Mouse (Mus musculus) myocyte (in vitro differentiated cells): ENCODE results near the gene Plcb4.

Experiments used
- CEBPB ChIP-seq: IDR thresholded peaks from 2 replicates; pipeline ENCODE4 v1.6.1; 2011; ENCODE audit warnings: mild to moderate bottlenecking, moderate library complexity; ENCODE audit not compliant: poor library complexity, insufficient read depth, severe bottlenecking
- E2F4 ChIP-seq: IDR thresholded peaks from one replicate; pipeline ENCODE4 v1.6.1; 2011; ENCODE audit warnings: mild to moderate bottlenecking, control low read depth, moderate library complexity; ENCODE audit not compliant: insufficient read depth
- MAX ChIP-seq: IDR thresholded peaks from one replicate; pipeline ENCODE4 v1.6.1; 2011; ENCODE audit warnings: low read depth, mild to moderate bottlenecking, control low read depth
- MYOD1 ChIP-seq, 3 experiments: IDR thresholded peaks; one replicate each; pipeline ENCODE4 v1.6.1; 2011; ENCODE audit warnings: control low read depth in 2 of 3, low read depth in 2 of 3, mild to moderate bottlenecking in 2 of 3, moderate library complexity in 1 of 3; ENCODE audit not compliant: insufficient read length in 2 of 3, control insufficient read depth in 1 of 3
- MYOG ChIP-seq, 3 experiments: IDR thresholded peaks; one replicate each; pipeline ENCODE4 v1.6.1; 2011; ENCODE audit warnings: control low read depth in 2 of 3, low read depth in 2 of 3, mild to moderate bottlenecking in 2 of 3; ENCODE audit not compliant: insufficient read length in 2 of 3, control insufficient read depth in 1 of 3, insufficient read depth in 1 of 3
- POLR2A ChIP-seq: IDR thresholded peaks from one replicate; pipeline ENCODE4 v1.6.1; 2011; ENCODE audit warnings: low read depth, mild to moderate bottlenecking, control low read depth, moderate library complexity; ENCODE audit not compliant: insufficient read length
- POLR2AphosphoS2 ChIP-seq: IDR thresholded peaks from one replicate; pipeline ENCODE4 v1.6.1; 2011; ENCODE audit warnings: low read depth, control low read depth; ENCODE audit not compliant: insufficient read length
- SRF ChIP-seq: IDR thresholded peaks from one replicate; pipeline ENCODE4 v1.6.1; 2011; ENCODE audit warnings: low read depth; ENCODE audit not compliant: control insufficient read depth, insufficient read length
- TCF12 ChIP-seq: IDR thresholded peaks from one replicate; pipeline ENCODE4 v1.6.1; 2011; ENCODE audit warnings: mild to moderate bottlenecking, control low read depth; ENCODE audit not compliant: poor library complexity, insufficient read depth, severe bottlenecking
- TCF3 ChIP-seq: IDR thresholded peaks from one replicate; pipeline ENCODE4 v1.6.1; 2011; ENCODE audit warnings: low read depth, control low read depth; ENCODE audit not compliant: insufficient read length
- USF1 ChIP-seq: IDR thresholded peaks from one replicate; pipeline ENCODE4 v1.6.1; 2011; ENCODE audit warnings: low read depth, mild to moderate bottlenecking, control low read depth, moderate library complexity

DNA sequence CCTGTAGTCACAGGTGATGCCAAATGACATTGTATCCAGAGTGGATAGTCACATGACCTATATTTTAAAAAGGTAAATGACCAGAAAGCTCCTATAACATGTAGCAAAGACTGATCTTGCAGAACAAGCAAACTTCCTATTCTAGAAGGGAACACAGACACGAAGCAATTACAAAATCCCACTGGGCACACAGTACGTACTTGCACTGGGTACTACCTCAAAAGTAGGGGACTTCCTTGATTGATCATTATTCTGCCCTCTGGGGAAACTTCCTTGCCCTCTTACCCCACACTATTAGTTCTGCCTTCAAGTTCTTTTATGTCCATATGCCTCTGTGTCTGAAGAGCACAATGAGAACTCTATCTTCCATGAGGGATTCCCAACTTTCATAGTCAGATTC is 31.0 kb upstream of the Plcb4 start:
- TF ChIP-seq MAX, result no peak
- TF ChIP-seq USF1, result no peak
- no peak for TF ChIP-seq POLR2A
- TF ChIP-seq SRF, result no peak
- TF ChIP-seq MYOG (IDR thresholded peaks at IDR 0.05; ENCODE audit: control insufficient read depth in 1 of 3, insufficient read depth in 1 of 3, insufficient read length in 2 of 3, low read depth in 2 of 3), result no peak
- TF ChIP-seq CEBPB, result no peak
- TF ChIP-seq MYOD1 (IDR thresholded peaks at IDR 0.05; ENCODE audit: control insufficient read depth in 1 of 3, insufficient read length in 2 of 3, low read depth in 2 of 3), result no peak
- no peak for TF ChIP-seq E2F4
- no peak for TF ChIP-seq POLR2AphosphoS2
- TF ChIP-seq TCF3, result no peak
- no peak for TF ChIP-seq TCF12
